12 mouse cellular contexts compared by ENCODE assay signal in the genomic region with DNA sequence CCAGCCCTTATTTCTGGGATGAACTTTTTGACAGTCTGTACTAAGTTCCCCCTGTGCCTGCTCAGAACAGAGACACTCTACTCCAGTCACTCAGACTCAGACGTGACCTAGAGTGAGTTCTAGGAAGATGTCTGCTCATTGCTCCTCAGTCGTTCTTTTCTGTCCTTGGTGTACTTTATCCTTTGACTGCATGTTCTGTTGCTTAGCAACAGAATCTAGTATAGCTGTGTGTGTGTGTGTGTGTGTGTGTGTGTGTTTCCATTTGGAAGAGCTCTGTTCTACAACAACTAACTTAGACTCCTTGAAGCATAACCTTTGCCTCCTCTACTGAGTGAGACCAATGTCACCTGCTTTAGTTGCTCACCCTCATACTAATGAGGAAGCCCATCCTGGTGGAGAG.
"Had no signal": no experiment of that assay in that cellular context is flagged by ENCODE, and none has a peak within 500 bp of the region (broad histone marks: within the 10 kb centered on the region; RNA-seq: fewer than 3 reads in every experiment).

No protein-coding gene starts in this region.

- H3K9ac ChIP-seq: limb, embryonic 15.5 days; liver, embryonic 12.5 days; lung, embryonic 14.5 days; midbrain, embryonic 12.5 days; stomach, embryonic 15.5 days had no signal

- H3K4me2 ChIP-seq: limb, embryonic 15.5 days; liver, embryonic 12.5 days; lung, embryonic 14.5 days; midbrain, embryonic 12.5 days; stomach, embryonic 15.5 days had no signal

- H3K9me3 ChIP-seq: limb, embryonic 15.5 days; liver, embryonic 12.5 days; midbrain, embryonic 12.5 days; stomach, embryonic 15.5 days had no signal

- H3K36me3 ChIP-seq: limb, embryonic 15.5 days; liver, embryonic 12.5 days; midbrain, embryonic 12.5 days; stomach, embryonic 15.5 days had no signal

- DNase-seq: kidney, adult 11 months; kidney, adult 9 months; lung, embryonic 14.5 days; lung, postnatal 10 days; lung, postnatal 4 days; thymus, adult 2 months; thymus, postnatal 25 days had no signal

- ATAC-seq: liver, embryonic 12.5 days had no signal

- H3K27ac ChIP-seq: kidney, postnatal 0 days; limb, embryonic 15.5 days; liver, embryonic 12.5 days; midbrain, embryonic 12.5 days; stomach, embryonic 15.5 days had no signal

- H3K4me3 ChIP-seq: limb, embryonic 15.5 days; liver, embryonic 12.5 days; midbrain, embryonic 12.5 days; stomach, embryonic 15.5 days had no signal

- H3K4me1 ChIP-seq: limb, embryonic 15.5 days; liver, embryonic 12.5 days; stomach, embryonic 15.5 days had no signal

- H3K27me3 ChIP-seq: limb, embryonic 15.5 days; liver, embryonic 12.5 days; midbrain, embryonic 12.5 days; stomach, embryonic 15.5 days had no signal
